Mouse (Mus musculus) embryonic fibroblast, embryonic 13.5 days (primary cell): Measurements from ENCODE around the gene Impg1.

Source experiments
- CTCF ChIP-seq: IDR thresholded peaks from 2 replicates; pipeline ENCODE4 v1.5.1; 2011; ENCODE audit warnings: mild to moderate bottlenecking, control low read depth, low read length, moderate library complexity, borderline replicate concordance; ENCODE audit not compliant: insufficient read depth
- POLR2A ChIP-seq: IDR thresholded peaks from 2 replicates; pipeline ENCODE4 v1.6.1; 2011; ENCODE audit warnings: low read depth, mild to moderate bottlenecking, control low read depth, low read length, moderate library complexity

GRCm38 (mm10) chr9:80368636-80369035 is 96.6 kb downstream of the Impg1 start:
- TF ChIP-seq CTCF: no peak
- no peak for TF ChIP-seq POLR2A
